Mouse (Mus musculus): ENCODE measurements at regions not wholly inside any gene's neighbourhood (a gene's known extent, or its start where the extent isn't known, plus 50 kb on each side); places are given as distances from the start of the nearest gene placed in this dataset.

DNA sequence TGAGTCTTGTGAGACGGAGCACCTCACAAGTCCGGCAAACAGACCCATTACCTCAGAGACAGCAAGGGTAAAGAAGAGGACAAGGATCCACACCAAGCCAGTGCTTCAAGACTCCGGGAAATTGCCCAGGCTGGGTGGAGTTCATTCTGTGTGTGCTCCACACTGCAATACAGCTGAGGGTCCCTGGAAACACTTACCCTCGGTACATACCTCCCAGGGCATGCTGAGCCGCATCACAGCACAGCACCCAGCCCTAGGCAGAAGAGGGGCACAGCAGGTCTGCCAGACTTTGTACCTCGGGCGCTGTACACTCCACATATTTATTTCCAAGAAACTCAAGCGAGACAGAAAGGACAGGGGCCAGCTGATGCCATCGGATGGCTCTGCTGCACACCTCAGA, 54.5 kb upstream of the Cmc1 start:
- ChIA-PET POLR2A (no interaction called here), CTCF (no interaction called here)

DNA sequence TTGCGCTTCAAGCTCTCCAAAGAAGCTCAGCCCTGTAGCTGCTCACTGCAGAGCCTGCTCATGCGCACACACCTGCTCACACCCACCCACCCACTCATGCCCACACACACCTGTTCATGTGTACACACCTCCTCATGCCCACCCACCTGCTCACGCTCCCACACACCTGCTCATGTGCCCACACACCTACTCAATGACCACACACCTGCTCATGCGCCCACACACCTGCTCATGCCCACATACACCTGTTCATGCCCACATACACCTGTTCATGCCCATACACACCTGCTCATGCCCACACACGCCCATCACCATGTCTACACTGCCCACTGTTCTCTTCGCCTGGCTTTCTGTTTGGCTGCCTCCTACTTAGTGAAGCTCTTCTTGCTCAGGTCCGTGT, 56.5 kb upstream of the Cmc1 start:
- CTCF ChIA-PET: no interaction called here
- POLR2A ChIA-PET: no interaction called here

DNA sequence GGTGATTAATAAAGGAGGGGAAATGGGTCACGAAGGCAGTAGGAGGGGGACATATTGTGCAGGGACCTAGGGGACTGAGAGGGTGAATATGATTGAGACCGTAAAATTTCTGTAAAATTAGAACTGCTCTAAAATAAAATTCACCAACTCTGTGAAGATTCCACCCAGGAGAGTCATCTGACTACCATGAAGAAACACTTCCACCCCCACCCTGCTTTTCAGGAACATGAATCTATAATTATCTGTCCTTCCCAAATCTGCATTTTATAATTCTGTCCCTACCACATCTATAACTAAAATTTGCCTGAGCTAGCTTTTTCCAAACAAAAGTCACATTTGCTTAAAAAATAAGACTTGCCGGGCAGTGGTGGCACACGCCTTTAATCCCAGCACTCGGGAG, 69.7 kb upstream of the Cmc1 start:
- POLR2A ChIA-PET: no interaction called here
- CTCF ChIA-PET: no interaction called here

DNA sequence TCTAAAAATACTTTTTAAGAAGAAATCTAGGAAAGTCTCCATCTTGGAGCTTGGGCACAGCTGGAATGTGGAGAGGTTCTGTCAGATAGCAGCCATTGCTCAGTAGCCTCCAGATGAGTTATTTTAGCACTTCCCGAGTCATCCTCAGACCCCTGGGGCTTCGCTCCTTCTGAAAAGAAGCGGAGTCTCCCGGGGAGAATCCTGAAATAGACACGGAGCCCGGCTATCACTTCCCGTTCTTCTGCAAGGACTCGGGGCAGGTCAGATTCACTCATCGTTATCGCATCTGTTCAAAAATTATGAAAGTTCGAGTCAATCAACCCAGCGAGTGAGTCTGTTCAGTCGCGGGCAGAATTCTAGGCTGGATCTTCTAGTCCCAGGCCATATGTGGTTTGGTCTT, 71.2 kb upstream of the Cmc1 start:
- ChIA-PET POLR2A (no interaction called here), CTCF (no interaction called here)

DNA sequence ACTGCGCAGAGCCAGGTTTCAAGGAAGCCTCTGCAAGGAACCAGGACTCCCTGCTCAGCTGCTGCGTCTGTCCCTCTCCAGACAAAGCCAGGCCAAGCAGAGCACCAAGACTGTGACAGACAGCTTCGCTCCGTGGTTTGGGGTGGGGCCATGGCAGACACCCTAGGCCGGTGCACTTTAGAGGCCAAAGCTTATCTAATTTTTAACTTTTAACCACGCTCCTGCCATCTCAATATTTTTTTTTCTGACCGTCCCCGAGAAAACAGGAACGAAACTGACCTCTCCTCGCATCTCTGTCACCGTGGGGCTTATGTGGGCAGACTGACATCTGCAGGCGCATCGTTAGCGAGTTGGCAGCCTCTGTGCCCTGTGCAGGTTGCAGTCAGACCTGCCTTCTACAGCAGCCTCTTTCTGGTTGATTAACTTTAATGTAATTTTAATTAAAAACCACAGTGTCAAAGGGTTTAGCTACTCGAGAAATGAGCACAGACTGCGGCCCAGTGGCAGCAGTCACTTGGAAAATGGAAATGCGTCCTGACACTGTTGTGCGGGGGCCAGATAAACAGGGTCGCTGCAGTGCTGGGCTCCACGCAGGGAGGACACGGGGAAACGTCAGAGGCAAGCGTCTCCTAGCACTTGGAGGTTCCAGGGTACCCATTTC, 77.6 kb upstream of the Cmc1 start:
- ChIA-PET CTCF (interaction anchor here in 2 of 4 experiments (0.7 to 1.1 kb wide), 2 partner anchors 26 to 121 kb away, joined by 3 read pairs; no protein-coding TSS in a partner anchor), POLR2A (no interaction called here)

DNA sequence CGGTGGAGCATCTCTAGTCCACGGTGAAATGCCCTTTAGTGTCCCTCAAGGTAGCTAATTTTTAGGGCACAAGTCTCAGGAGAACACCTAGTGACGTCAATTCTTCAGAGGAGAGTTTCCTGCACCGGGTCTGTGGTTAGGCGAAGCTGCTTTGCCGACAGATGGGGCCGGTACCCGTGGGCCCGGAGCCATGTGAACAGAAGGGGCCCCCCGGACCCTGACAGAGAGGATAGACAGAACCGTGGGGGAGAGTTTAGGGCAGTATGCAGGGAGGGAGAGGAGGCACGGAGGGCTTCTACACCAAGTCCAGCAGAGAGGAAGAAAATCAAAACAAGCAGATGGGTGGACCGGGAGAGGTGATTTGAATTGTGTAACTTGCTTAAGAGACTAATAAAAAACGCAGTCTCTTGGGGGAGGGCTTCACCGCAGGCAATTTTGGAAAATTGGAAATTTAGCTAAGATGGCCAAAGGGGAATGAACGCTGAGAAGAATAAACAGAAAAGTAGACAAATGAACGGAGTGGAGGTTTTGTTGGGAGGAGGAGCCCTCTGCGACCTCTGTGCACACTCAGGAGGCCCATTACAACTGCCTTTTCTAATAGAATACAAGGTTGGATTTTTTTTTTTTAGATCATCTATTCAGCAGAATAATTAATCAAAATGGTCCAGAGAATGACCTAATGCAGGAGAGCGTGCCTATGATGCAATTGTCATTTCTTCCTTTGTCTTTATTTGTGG, 78.9 kb upstream of the Cmc1 start:
- CTCF ChIA-PET: interaction anchor here in 1 of 4 experiments (0.6 kb wide), 1 partner anchor 1460 kb away, joined by 6 read pairs; no protein-coding TSS in a partner anchor

DNA sequence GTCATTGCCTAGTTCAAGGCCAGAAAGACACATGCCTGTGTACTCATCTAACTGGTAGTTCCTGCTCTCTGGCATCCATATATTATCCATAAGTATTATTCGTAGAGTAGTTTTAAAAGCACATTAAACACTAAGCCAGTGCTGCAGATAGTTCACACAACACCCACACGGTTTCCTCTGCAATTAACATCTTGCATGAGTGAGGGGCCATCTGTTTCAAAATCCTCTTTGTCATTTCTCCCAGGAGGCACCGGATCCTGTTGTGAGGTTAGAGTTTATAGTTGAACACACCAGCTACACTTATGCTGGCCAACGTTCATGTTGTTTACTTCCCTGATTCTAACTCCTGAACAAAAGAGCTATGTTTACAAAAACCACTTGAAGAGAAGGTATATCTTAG, 90.7 kb upstream of the Cmc1 start:
- ChIA-PET POLR2A (no interaction called here), CTCF (no interaction called here)

More for the DNA sequence above, 78.9 kb upstream of the Cmc1 start:
- POLR2A ChIA-PET: no interaction called here

DNA sequence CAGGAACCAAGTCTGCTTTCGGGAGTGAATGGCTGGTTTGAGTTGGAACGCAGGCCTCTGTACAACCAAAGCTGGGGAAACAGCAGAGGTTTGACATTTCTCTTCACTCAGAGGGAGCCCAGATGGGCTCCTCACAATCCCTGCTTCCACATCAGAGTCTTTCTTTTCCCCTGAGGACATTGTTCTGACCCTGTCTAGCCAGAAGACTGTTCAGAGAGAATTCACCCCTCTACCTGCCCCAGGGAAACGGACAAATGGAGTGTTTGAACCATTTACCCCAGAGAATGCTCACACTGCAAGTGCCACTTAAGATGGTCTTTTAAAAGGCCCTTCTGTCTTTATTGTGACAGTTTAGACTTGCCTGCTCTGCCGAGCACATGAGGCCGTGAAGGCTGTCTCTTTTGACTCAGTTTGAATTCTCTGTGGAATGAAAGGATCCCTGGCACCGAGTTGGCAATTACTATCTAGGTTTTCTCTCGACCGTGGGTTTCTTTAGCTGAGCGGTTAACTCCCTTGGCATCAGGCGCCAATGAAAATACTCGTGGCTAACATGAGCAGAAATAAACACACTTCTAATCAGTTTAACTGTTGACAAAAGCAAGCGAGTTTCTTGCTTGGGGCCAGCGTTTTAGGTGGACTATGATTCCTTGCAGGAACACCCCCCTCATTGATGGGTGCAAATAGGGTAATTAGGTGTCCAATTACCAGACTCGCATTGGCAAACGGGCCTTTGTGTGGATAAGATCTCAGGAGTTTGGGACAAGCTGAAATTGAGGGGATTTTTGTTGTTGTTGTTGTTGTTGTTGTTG, 97.0 kb upstream of the Cmc1 start:
- POLR2A ChIA-PET: interaction anchor here in 1 of 4 experiments (0.5 to 0.6 kb wide), 2 partner anchors 38 to 1784 kb away, joined by 3 to 5 read pairs; no protein-coding TSS in a partner anchor
- CTCF ChIA-PET: interaction anchor here in 1 of 4 experiments (0.6 kb wide), 1 partner anchor 910 kb away, joined by 7 read pairs; the partner anchor contains the start of gene Acaa1b

DNA sequence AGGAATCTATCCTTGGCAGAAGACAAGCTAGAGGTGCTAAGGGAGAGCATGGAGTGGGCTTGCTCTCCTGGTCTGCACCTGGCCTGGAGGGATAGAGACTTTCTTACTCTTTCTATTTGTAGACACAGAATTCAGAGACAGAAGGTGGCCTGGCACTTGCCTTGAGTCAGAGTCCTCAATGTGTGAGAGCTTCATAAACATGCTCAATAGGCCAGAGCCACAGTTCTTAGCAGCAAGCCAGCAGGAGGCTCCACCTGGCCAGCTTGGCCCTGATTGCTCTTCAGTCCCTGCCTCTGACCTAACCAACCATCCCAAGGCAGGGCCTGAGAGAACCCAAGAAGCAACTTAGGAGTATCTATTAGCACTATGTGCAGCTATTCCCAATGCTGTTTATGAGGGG, 103.9 kb upstream of the Cmc1 start:
- POLR2A ChIA-PET: interaction anchor here in 1 of 4 experiments (0.7 to 0.8 kb wide), 2 partner anchors 50 to 702 kb away, joined by 4 to 6 read pairs; no protein-coding TSS in a partner anchor

DNA sequence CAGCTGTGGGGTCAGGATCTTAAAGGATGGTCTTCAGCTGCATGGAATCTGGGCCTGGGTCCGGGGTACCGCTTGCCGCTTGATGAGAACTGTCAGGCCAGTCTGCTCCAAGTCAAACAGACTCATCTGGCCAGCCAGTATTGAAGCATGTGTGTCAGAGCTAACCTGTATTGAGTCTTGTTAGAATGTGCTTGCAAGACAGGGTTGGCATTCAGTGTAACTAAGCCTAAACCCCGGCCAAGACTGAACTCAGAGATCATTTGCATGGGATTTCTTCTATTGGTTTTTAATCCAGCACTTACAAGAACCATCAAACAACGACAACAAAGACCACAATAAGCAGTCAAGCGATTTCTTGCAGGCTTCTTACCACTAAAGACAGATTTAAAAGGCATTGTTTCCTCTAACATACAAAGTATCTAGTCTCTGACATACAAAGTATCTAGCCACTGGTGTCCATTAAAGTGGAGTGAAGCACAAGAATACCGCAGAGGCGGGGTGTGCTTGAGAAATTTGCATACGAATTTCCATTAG, 105.3 kb upstream of the Cmc1 start:
- POLR2A ChIA-PET: no interaction called here

More for the DNA sequence above, 103.9 kb upstream of the Cmc1 start:
- CTCF ChIA-PET: interaction anchor here in 2 of 4 experiments (0.6 to 1.1 kb wide), 2 partner anchors 27 to 752 kb away, joined by 3 read pairs; no protein-coding TSS in a partner anchor

DNA sequence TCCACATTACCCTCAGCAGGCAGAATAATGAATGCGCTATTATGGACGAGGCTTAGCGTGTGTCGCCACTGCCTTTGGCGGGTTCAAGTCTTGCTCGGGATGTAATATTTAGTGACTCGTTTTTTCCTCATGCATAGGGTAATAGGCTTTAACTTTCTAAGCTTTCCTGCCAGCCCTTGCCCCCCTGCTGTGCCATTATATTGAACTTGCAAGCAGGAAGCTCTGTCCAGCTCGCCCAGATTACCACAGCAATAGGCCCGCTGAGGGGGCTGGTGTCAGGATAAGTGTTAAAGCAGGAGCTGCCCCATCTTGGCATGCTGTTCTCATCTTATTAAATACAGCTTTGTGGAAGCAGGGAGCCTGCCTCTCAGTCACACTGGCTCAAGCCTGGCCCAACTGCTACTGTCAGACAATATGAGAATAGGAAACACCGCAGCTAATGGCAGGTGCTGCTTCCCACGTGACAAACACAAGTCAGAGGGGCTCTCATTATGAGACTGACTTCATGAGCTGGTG, 105.8 kb upstream of the Cmc1 start:
- ChIA-PET POLR2A (interaction anchor here in 1 of 4 experiments (0.6 kb wide), 1 partner anchor 184 kb away, joined by 3 read pairs; no protein-coding TSS in a partner anchor), CTCF (no interaction called here)

More for the DNA sequence above, 105.3 kb upstream of the Cmc1 start:
- CTCF ChIA-PET: interaction anchor here in 1 of 4 experiments (0.5 kb wide), 1 partner anchor 1769 kb away, joined by 13 read pairs; no protein-coding TSS in a partner anchor

DNA sequence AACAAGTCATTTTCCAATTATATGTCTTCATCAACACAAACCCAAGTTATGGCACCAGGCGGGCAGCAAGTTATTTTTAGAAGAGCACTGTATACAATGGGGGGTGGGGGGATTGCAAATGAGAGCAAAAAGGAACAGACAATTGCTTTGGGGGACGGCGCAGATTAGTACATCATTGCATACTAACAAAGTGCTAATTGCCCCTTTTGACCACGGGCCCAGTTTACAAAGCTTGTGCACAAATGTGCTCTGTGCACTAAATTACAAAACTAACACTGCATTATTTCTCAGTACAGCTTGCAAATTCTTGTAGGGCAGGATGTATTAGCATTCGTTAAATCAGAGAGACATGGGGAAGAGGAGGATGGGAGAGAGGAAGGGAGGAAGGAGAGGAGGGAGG, 116.3 kb upstream of the Cmc1 start:
- POLR2A ChIA-PET: interaction anchor here in 2 of 4 experiments (0.7 to 1.6 kb wide), 3 partner anchors 15 to 891 kb away, joined by 3 read pairs; partner anchors contain the start of gene Acaa1b (in 1 of the 2)

DNA sequence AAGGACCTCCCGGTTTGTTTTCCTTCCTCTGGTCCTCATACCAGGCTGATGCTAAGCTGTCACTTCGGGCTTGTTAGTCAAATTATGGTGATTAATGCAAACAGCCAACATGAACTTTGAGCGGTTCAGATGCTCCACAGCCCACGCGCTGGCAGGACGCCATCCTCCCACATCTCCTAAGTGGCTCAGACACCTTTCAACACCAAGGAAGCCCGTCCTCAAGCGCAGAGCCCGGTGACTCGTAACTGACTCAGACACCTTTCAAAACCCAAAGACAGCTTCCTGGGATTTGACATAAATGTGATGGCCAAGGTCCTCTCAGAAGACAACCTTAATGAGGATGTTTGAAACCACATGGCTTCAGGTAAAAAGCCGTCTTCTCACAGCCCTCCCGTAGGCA, 121.7 kb upstream of the Cmc1 start:
- ChIA-PET CTCF (no interaction called here), POLR2A (no interaction called here)

More for the DNA sequence above, 116.3 kb upstream of the Cmc1 start:
- CTCF ChIA-PET: interaction anchor here in 2 of 4 experiments (0.6 to 1.1 kb wide), 2 partner anchors 212 to 989 kb away, joined by 3 read pairs; partner anchors contain the start of gene Eomes (in 1 of the 2)

DNA sequence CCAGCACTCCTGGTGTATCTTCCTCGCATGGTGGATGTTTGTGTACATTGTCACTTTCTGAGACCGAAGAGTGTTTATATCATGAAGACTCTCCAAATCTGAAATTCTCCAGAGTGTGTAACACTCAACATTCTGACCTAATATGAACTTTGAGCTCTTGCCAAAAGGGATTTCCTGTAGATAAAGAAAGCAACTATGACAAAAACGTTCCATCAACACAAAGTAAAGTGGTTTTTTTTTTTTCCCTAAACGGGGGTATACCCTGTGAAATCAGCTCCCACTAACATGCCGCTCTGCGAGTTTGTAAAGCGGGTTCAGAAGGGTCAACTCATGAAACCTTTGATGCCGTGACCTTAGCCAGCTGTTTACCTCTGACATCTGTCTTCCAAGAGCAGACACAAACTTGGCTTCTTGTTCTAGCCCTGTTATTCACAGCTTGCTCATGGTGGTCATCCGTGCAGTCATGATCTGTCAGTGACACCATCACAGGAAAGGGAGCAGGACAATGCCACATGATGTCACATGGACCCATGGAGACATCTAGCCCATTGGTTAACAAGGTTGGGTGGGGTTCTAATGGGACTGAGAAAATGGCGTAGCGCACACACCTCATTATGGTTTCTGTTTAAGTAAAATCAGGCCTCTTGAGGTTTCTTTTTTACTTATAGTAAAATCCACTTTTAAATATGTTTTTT, 122.9 kb upstream of the Cmc1 start:
- ChIA-PET CTCF (interaction anchor here in 1 of 4 experiments (0.7 kb wide), 1 partner anchor 217 kb away, joined by 3 read pairs; no protein-coding TSS in a partner anchor), POLR2A (interaction anchor here in 2 of 4 experiments (0.6 to 0.7 kb wide), 3 partner anchors 161 to 817 kb away, joined by 3 to 4 read pairs (median 3); no protein-coding TSS in a partner anchor)

DNA sequence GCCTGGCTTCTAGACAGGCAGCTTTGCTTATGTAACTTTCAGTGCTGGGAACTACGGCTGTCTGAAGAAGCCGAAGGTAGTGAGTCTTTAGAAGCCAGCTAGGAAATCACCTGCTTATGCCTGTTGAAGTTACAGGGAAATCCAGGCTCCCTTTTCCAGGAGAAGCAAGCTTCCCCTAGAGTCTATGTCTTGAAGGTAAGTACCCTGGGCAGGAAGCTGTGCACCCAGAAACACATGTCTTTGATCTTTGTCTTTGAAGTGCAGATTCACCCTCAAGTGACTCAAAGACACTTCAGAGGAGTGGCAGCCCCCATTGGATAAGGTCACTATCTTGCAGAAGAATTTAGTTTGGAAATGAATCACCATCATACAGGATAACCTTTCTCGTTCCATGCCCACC, 135.5 kb upstream of the Cmc1 start:
- POLR2A ChIA-PET: interaction anchor here in 1 of 4 experiments (0.7 to 1.4 kb wide), 2 partner anchors 38 to 70 kb away, joined by 5 to 6 read pairs; no protein-coding TSS in a partner anchor
- CTCF ChIA-PET: interaction anchor here in 2 of 4 experiments (0.7 kb wide), 2 partner anchors 213 to 378 kb away, joined by 6 to 11 read pairs; no protein-coding TSS in a partner anchor

DNA sequence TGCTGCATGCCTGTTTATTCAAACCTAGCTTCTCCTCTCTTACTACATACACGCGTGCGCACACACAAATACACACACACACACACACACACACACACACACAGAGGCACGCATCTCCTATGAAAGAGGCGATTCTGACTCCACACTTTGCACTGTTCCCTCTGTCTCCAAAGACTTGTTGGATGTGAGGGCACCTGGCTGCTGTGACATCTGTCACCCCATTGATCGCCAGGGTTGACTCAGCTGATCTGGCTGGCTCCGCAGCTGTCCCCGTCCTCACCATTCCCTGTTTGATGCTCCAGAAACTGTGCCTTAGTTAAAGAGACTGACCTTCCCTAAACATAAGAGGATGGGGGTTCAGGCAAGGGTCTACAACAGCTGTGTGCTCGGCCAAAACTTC, 137.6 kb upstream of the Cmc1 start:
- POLR2A ChIA-PET: interaction anchor here in 3 of 4 experiments (0.6 to 1.7 kb wide), 3 partner anchors 14 to 1868 kb away, joined by 3 to 5 read pairs (median 4); no protein-coding TSS in a partner anchor
- CTCF ChIA-PET: interaction anchor here in 2 of 4 experiments (0.6 kb wide), 2 partner anchors 75 to 92 kb away, joined by 3 to 4 read pairs; no protein-coding TSS in a partner anchor

DNA sequence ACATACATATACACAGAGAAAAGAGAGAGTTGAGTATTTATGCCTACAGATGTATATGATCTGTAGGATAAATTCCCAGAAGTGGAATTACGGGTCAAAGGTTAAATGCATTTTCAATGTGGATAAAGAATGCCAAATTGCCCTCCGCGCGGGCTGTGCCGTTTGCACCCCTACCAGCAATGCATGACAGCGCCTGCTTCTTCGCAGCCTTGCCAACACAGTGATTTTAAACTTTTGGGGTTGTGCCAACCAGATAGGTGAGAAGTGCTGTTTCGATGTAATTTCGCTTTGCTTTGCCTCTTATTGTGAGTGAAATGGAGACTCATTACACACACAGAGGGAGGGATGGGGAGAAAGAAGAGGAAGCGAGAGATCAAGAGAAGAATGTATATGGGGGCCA, 142.9 kb upstream of the Cmc1 start:
- ChIA-PET CTCF (no interaction called here), POLR2A (no interaction called here)

DNA sequence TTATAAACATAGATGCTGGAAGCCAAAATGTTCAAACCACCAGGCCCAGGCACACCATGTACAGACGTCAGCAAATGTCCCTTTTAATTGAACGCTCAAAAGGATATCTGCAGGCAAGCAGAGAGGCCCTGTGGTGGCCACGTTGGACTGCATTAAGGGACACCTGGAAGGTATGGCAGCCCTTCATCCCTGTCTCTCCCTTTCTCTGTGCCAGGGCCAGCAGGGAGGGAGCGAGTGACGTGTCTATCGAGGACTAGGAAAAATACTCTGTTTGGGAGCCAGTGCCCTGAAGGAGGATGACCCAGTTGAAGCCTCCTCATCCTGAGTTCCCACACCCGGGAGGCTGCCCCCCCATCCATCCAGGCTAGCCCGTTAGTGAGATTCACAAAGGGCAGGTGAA, 144.0 kb upstream of the Cmc1 start:
- CTCF ChIA-PET: no interaction called here
- POLR2A ChIA-PET: no interaction called here

Data from embryonic stem cell, embryonic (primary cell).